Mouse (Mus musculus) CH12.LX (cell line): Measurements from ENCODE around the gene AI854703.

ENCODE experiments used
- JUND ChIP-seq: conservative IDR thresholded peaks from 2 replicates; pipeline ENCODE4 v1.6.1; 2011; ENCODE audit warnings: low read depth, low read length, improper control_type of control experiment
- POLR2A ChIP-seq: IDR thresholded peaks from 2 replicates; pipeline ENCODE4 v1.6.1; 2011; ENCODE audit warnings: low read depth, mild to moderate bottlenecking, improper control_type of control experiment, low read length
- TCF12 ChIP-seq: IDR thresholded peaks from 2 replicates; pipeline ENCODE4 v1.6.1; 2014; ENCODE audit warnings: low read depth, mild to moderate bottlenecking, inconsistent platforms, low read length, improper control_type of control experiment
- ZKSCAN1 ChIP-seq: IDR thresholded peaks from 2 replicates; pipeline ENCODE4 v1.6.1; 2012; ENCODE audit warnings: low read depth, inconsistent platforms, low read length, improper control_type of control experiment, borderline replicate concordance

- TF ChIP-seq JUND: no peak
- no peak for TF ChIP-seq POLR2A
- no peak for TF ChIP-seq ZKSCAN1
- no peak for TF ChIP-seq TCF12
Measured at GRCm38 (mm10) chr6:48638553-48638952, 12.0 kb downstream of the AI854703 start.
